11 mouse cellular contexts compared by ENCODE assay signal in the genomic region with DNA sequence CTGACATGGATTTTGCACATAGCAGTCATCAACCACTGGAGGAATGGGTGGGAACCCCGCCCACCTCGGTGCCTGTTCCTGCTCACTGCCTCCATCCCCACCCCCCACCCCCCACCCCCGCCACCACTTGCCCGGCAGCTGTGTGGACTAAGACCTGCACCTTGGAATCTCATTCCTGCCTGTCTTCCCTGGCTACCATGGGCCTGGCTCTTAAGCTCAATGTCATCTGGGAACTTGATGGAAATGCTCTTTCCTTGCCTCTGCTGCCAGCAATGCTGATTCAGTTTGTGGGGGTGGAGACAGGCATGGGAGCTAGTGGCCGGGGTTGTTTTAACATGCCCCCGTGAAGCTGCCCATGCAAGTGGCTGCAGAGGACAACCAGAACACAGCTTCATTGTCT. TPM values are rescaled to one million over a fixed set of nuclear protein-coding genes. Genes with fewer than 3 reads are reported as not detected.
A peak's percentile ranks its signal among the peaks of the same experiment; 100 is the strongest.
DNase-seq lines count a peak whose midpoint lies in the region; ATAC-seq and TF ChIP-seq lines count a peak whose summit lies in the region.
"Had no signal": no experiment of that assay in that cellular context is flagged by ENCODE, and none has a peak within 500 bp of the region (broad histone marks: within the 10 kb centered on the region; RNA-seq: fewer than 3 reads in every experiment).

No protein-coding gene starts in this region.

- in situ Hi-C loops in CH12.LX (cut with MboI; ENCODE audit: low pct_ligation_motif_present, low pct_unique_long_range_greater_than_20kb, low sequenced_read_pairs) = loop anchor here (25.0 kb wide), 1 partner anchor 262 kb away; no protein-coding TSS in a partner anchor

- no peak for DNase-seq in heart, postnatal 36 days
- no peak for DNase-seq in CH12.LX (ENCODE audit: extremely low read depth)
- no peak for DNase-seq in embryonic facial prominence, embryonic 14.5 days (ENCODE audit: low spot score)
- no peak for DNase-seq in limb, embryonic 10.5 days (ENCODE audit: low spot score)
- DNase-seq in gastrocnemius, adult 2 months = no peak
- DNase-seq in forebrain, postnatal 0 days = no peak
- no peak for DNase-seq in c-Kit-positive CD71-positive TER-119-positive erythroid progenitor cells, embryonic 14.5 days (ENCODE audit: low spot score)
- DNase-seq: thymus, postnatal 36 days had no signal

- H3K27ac ChIP-seq in heart, embryonic 12.5 days (ENCODE audit: poor library complexity, severe bottlenecking) = no peak overlapping the region
- peak overlapping the region; percentile 88 for H3K27ac ChIP-seq in CH12.LX (ENCODE audit: insufficient read depth, low read depth)
- no peak overlapping the region for H3K27ac ChIP-seq in embryonic facial prominence, embryonic 14.5 days (replicated peaks; ENCODE audit: low read depth, low read length)
- peak overlapping the region; percentile 50; the same call in 1 of the 2 replicates for H3K27ac ChIP-seq in limb, embryonic 10.5 days
- no peak overlapping the region for H3K27ac ChIP-seq in gastrocnemius, adult 2 months
- H3K27ac ChIP-seq in forebrain, postnatal 0 days (ENCODE audit: low read depth, low read length) = no peak overlapping the region

- no peak for TF ChIP-seq RAD21 in CH12.LX (IDR thresholded peaks at IDR 0.05; ENCODE audit: low read depth, low read length)

- no peaks in the 10 kb centered on the region for H3K9me3 ChIP-seq in heart, embryonic 12.5 days (replicated peaks)
- no peaks in the 10 kb centered on the region for H3K9me3 ChIP-seq in CH12.LX (replicated peaks; ENCODE audit: low read length)
- H3K9me3 ChIP-seq in embryonic facial prominence, embryonic 14.5 days (ENCODE audit: control insufficient read depth, low read length) = no peaks in the 10 kb centered on the region
- no peaks in the 10 kb centered on the region for H3K9me3 ChIP-seq in limb, embryonic 10.5 days (replicated peaks)
- H3K9me3 ChIP-seq in forebrain, postnatal 0 days (ENCODE audit: low read length) = no peaks in the 10 kb centered on the region

- H3K4me1 ChIP-seq in heart, embryonic 12.5 days (replicated peaks) = peaks cover 20% of the 10 kb centered on the region
- peaks cover 6 to 14% of the 10 kb centered on the region in 2 experiments for H3K4me1 ChIP-seq in CH12.LX (ENCODE audit: control insufficient read depth in 1 of 2, insufficient read depth in 2 of 2)
- H3K4me1 ChIP-seq in embryonic facial prominence, embryonic 14.5 days (ENCODE audit: control insufficient read depth, insufficient read depth, low read length) = peaks cover 7% of the 10 kb centered on the region; the same call in 1 of the 2 replicates
- H3K4me1 ChIP-seq in limb, embryonic 10.5 days = peaks cover 15% of the 10 kb centered on the region
- H3K4me1 ChIP-seq in forebrain, postnatal 0 days (ENCODE audit: insufficient read depth) = no peaks in the 10 kb centered on the region

- H3K36me3 ChIP-seq in heart, embryonic 12.5 days = no peaks in the 10 kb centered on the region
- H3K36me3 ChIP-seq in CH12.LX (replicated peaks in 1 of 2; ENCODE audit: control insufficient read depth in 1 of 2, insufficient read depth in 1 of 2, low read length in 1 of 2) = peaks cover 4 to 25% of the 10 kb centered on the region in 2 experiments
- no peaks in the 10 kb centered on the region for H3K36me3 ChIP-seq in embryonic facial prominence, embryonic 14.5 days (ENCODE audit: control insufficient read depth, insufficient read depth, low read length)
- no peaks in the 10 kb centered on the region for H3K36me3 ChIP-seq in limb, embryonic 10.5 days
- H3K36me3 ChIP-seq in forebrain, postnatal 0 days (ENCODE audit: insufficient read depth) = no peaks in the 10 kb centered on the region

- intact Hi-C loops in heart, postnatal 36 days (cut with DNase I) = no loop called here
- intact Hi-C loops in gastrocnemius, adult 2 months (cut with DNase I) = no loop called here

- TF ChIP-seq POLR2A in CH12.LX (IDR thresholded peaks at IDR 0.05; ENCODE audit: low read depth, low read length) = no peak

- H3K9ac ChIP-seq in heart, embryonic 12.5 days = no peak overlapping the region
- peak overlapping the region; percentile 96; the same call in 1 of the 2 replicates for H3K9ac ChIP-seq in CH12.LX (ENCODE audit: insufficient read depth, low read depth)
- no peak overlapping the region for H3K9ac ChIP-seq in embryonic facial prominence, embryonic 14.5 days (ENCODE audit: low read depth, low read length)
- no peak overlapping the region for H3K9ac ChIP-seq in forebrain, postnatal 0 days

- dilution Hi-C loops in CH12.LX (cut with MboI; ENCODE audit: extremely low pct_ligation_motif_present, extremely low pct_unique_long_range_greater_than_20kb, low sequenced_read_pairs) = no loop called here

- TF ChIP-seq EP300 in CH12.LX (IDR thresholded peaks at IDR 0.05; ENCODE audit: low read length) = no peak

- H3K4me3 ChIP-seq in heart, embryonic 12.5 days = no peak overlapping the region
- peak overlapping the region; percentile 62 to 99 (median 83) for H3K4me3 ChIP-seq in CH12.LX (replicated peaks in 1 of 3; ENCODE audit: low read depth in 2 of 3, low read length in 2 of 3, poor library complexity in 1 of 3)
- H3K4me3 ChIP-seq in embryonic facial prominence, embryonic 14.5 days (ENCODE audit: low read depth, low read length) = no peak overlapping the region
- no peak overlapping the region for H3K4me3 ChIP-seq in limb, embryonic 10.5 days
- no peak overlapping the region for H3K4me3 ChIP-seq in gastrocnemius, adult 2 months
- H3K4me3 ChIP-seq in forebrain, postnatal 0 days (ENCODE audit: low read depth, low read length) = no peak overlapping the region
- H3K4me3 ChIP-seq: erythroblast, embryonic 14.5 days had no signal

- H3K79me2 ChIP-seq in CH12.LX (replicated peaks; ENCODE audit: control insufficient read depth, extremely low read depth, insufficient read depth, poor library complexity, severe bottlenecking) = no peaks in the 10 kb centered on the region

- no peak for TF ChIP-seq CTCF in CH12.LX (conservative IDR thresholded peaks at IDR 0.05 in 1 of 2, IDR thresholded peaks at IDR 0.05 in 1 of 2; ENCODE audit: low read depth in 2 of 2, low read length in 2 of 2)
- TF ChIP-seq CTCF in gastrocnemius, adult 2 months (IDR thresholded peaks at IDR 0.05) = no peak
- TF ChIP-seq CTCF in forebrain, postnatal 0 days (IDR thresholded peaks at IDR 0.05; ENCODE audit: low read depth) = no peak

- no peak for ATAC-seq in heart, embryonic 12.5 days (ENCODE audit: insufficient number of reproducible peaks, low FRiP score)
- no peak for ATAC-seq in embryonic facial prominence, embryonic 14.5 days (ENCODE audit: low read depth)
- no peak for ATAC-seq in forebrain, postnatal 0 days

- 24% methylated on average over 6 of the region's 6 CpGs for WGBS in heart, embryonic 12.5 days
- WGBS in embryonic facial prominence, embryonic 14.5 days = 27% methylated on average over 6 of the region's 6 CpGs
- WGBS in limb, embryonic 10.5 days = 28% methylated on average over 6 of the region's 6 CpGs
- 44% methylated on average over 6 of the region's 6 CpGs for WGBS in forebrain, postnatal 0 days

- peak overlapping the region; percentile 16; the same call in 1 of the 2 replicates for H3K4me2 ChIP-seq in heart, embryonic 12.5 days
- peak overlapping the region; percentile 89 for H3K4me2 ChIP-seq in CH12.LX (ENCODE audit: insufficient read depth, low read depth, poor library complexity, severe bottlenecking)
- H3K4me2 ChIP-seq in embryonic facial prominence, embryonic 14.5 days (ENCODE audit: low read depth, low read length) = peak overlapping the region; percentile 23; the same call in 1 of the 2 replicates
- no peak overlapping the region for H3K4me2 ChIP-seq in forebrain, postnatal 0 days (ENCODE audit: low read depth)

- H3K27me3 ChIP-seq in heart, embryonic 12.5 days (replicated peaks) = no peaks in the 10 kb centered on the region
- no peaks in the 10 kb centered on the region for H3K27me3 ChIP-seq in CH12.LX (replicated peaks)
- H3K27me3 ChIP-seq in embryonic facial prominence, embryonic 14.5 days (replicated peaks; ENCODE audit: control insufficient read depth, insufficient read depth, low read length) = no peaks in the 10 kb centered on the region
- no peaks in the 10 kb centered on the region for H3K27me3 ChIP-seq in limb, embryonic 10.5 days (ENCODE audit: low read depth, poor library complexity, severe bottlenecking)
- no peaks in the 10 kb centered on the region for H3K27me3 ChIP-seq in forebrain, postnatal 0 days (ENCODE audit: insufficient read depth, low read length)

TF ChIP-seq in CH12.LX, 34 proteins besides CTCF, POLR2A, EP300 and RAD21:
- TF ChIP-seq USF1 (IDR thresholded peaks at IDR 0.05; ENCODE audit: low read depth, low read length) (no peak), GABPA (IDR thresholded peaks at IDR 0.05; ENCODE audit: insufficient replicate concordance, low read depth, low read length) (no peak), POLR2AphosphoS2 (IDR thresholded peaks at IDR 0.05; ENCODE audit: low read depth, low read length) (no peak), SMC3 (IDR thresholded peaks at IDR 0.05; ENCODE audit: low read depth, low read length) (no peak), JUN (IDR thresholded peaks at IDR 0.05; ENCODE audit: insufficient read depth, low read depth, low read length) (no peak), MAFK (IDR thresholded peaks at IDR 0.05; ENCODE audit: insufficient replicate concordance, low read length) (no peak), MAZ (IDR thresholded peaks at IDR 0.05; ENCODE audit: low read depth, low read length) (no peak)

RNA-seq across cellular contexts. Expression of a gene that starts 17.3 kb away (rescaled TPM):
- 9.0 and 10.1 TPM in 2 replicates for polyA plus RNA-seq in heart, embryonic 12.5 days (2016; fragmentation: Nextera tagmentation; extraction: Ambion mirVana)
- total RNA-seq in heart, postnatal 36 days (2021) = 1 to 10 TPM; 5.1 to 5.8 TPM
- total RNA-seq in CH12.LX (2012; rRNA removed) (2.1 and 2.4 TPM in 2 replicates), CH12.LX (2014; rRNA removed) (2.1 and 2.5 TPM in 2 replicates)
- polyA plus RNA-seq in CH12.LX (2012; ENCODE audit: insufficient read length, low read depth) = 3.3 and 3.6 TPM in 2 replicates
- 24.9 and 26.7 TPM in 2 replicates for polyA plus RNA-seq in embryonic facial prominence, embryonic 14.5 days (2014; fragmentation: Nextera tagmentation; extraction: Ambion mirVana)
- polyA plus RNA-seq in limb, embryonic 10.5 days (2016; fragmentation: Nextera tagmentation; extraction: Ambion mirVana) = 11.3 and 13.5 TPM in 2 replicates
- 1 to 10 TPM; 1.2 to 2.0 TPM for total RNA-seq in gastrocnemius, adult 2 months (2021)
- total RNA-seq in forebrain, postnatal 0 days (2014; rRNA removed) = 186 and 218 TPM in 2 replicates
- 75.9 and 127 TPM in 2 replicates for polyA plus RNA-seq in forebrain, postnatal 0 days (2015; fragmentation: Nextera tagmentation; extraction: Ambion mirVana)
- total RNA-seq: granulocyte monocyte progenitor cell, adult 5-6 weeks had no signal

Comparison
In these comparisons a context has a peak if more than half of its experiments do, and no peak if none do; other contexts are left out.
1. H3K27ac ChIP-seq: peak in CH12.LX (single experiment) and limb, embryonic 10.5 days (single experiment); none in heart, embryonic 12.5 days (single experiment), embryonic facial prominence, embryonic 14.5 days (single experiment), gastrocnemius, adult 2 months (single experiment) and forebrain, postnatal 0 days (single experiment).
2. H3K4me3 ChIP-seq: peak in CH12.LX (3 of 3); none in heart, embryonic 12.5 days (single experiment), embryonic facial prominence, embryonic 14.5 days (single experiment), limb, embryonic 10.5 days (single experiment), gastrocnemius, adult 2 months (single experiment) and forebrain, postnatal 0 days (single experiment).